Mouse (Mus musculus): ENCODE measurements around the gene Vmn1r2.
"Not testable (repeated sequence)": the region's sequence is repeated elsewhere in the genome, so short reads cannot be mapped to it uniquely, and the experiment has no call there.

The Vmn1r2 gene

DNA sequence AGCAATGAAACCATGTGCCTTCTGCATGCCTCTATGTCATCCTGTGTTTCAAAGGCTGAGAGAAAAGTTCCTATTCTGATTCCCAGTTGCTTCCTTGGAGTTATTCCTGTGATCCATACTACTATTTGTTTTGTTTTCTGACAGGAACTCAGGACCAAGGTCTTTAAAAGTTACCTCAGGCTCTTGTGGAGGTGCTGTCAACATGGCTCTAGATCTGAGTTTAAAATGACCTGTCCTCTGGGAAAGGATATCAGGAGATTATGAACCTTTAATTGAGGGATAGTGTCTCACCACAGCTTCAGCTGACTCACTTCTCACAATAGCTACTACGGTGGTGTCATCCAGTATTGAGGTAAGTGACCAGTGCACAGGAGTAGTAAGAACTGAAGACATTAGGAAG is at the start of gene Vmn1r2:
Gene Vmn1r2 (plus strand): TSS at position 301 of the 400 bp plus-strand sequence.
- DNase-seq (ENCODE audit: low read depth, low spot score) = not testable (repeated sequence)

DNA sequence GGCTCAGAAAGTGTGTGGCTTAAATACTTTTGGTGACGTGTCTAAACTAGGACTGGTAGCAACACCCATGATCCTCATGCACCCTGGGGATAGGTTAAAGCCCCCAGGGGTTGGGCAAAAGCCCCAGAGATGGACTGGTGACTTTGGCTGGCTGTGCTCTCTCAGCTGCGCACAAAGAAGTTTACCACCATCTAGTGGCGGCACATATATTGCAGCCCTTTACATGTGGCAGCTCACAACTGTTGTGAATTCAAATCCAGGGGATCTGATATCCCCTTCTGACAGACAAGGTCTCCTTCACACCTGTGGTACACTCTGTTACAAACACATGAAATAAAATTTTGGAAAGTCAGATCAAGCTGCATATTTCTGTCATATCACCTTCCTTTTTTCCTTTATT is 19.2 kb upstream of the Vmn1r2 start:
- DNase-seq (ENCODE audit: low read depth, low spot score) = not testable (repeated sequence)

DNA sequence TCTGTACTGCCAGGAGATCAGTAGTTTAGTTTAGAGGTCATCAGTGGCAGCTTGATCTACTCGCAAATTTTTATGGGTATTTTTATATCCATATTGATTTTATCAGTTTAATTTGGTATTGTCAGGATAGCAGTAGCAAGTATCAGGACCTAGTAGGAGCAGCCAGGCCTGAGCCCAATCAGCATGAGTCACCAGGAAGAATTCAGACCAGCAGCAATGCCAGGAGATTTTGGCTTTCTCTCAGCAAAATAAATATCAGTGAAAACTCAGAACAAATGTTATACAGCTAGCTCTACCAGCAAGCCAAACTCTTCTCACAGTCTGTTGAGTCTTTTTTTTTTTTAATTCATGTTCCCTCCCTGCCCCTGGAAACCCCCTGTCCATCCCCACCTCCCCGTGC is 13.8 kb upstream of the Vmn1r2 start:
- DNase-seq (ENCODE audit: low read depth, low spot score) = not testable (repeated sequence)

DNA sequence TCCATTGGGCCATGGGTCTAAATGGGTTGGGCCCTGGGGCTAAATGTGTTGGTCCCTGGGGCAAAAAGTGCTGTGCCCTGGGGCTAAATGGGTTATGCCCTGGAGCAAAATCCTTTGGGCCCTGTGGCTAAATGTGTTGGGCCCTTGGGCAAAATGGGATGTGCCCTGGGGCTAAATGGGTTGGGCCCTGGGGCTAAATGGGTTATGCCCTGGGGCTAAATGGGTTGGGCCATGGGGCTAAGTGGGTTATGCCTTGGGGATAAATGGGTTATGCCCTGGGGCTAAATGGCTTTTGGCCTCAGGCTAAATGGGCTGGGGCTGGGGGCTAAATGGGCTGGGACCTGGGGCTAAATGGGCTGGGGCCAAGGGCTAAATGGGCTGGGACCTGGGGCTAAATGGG is 2.7 kb upstream of the Vmn1r2 start:
- not testable (repeated sequence) for DNase-seq (ENCODE audit: low read depth, low spot score)

DNA sequence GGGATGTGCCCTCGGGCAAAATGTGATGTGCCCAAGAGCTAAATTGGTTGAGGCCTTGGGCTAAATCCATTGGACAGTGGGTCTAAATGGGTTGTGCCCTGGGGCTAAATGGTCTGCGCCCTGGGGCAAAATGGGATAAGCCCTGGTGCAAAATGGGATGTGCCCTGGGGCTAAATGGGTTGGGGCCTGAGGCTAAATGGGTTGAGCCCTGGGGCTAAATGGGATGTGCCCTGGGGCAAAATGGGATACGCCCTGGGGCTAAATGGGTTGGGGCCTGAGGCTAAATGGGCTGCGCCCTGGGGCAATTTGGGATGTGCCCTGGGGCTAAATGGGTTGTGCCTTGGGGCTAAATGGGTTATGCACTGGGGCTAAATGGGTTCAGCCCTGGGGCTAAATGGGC is 2.1 kb upstream of the Vmn1r2 start:
- no peak for DNase-seq (ENCODE audit: low read depth, low spot score)

DNA sequence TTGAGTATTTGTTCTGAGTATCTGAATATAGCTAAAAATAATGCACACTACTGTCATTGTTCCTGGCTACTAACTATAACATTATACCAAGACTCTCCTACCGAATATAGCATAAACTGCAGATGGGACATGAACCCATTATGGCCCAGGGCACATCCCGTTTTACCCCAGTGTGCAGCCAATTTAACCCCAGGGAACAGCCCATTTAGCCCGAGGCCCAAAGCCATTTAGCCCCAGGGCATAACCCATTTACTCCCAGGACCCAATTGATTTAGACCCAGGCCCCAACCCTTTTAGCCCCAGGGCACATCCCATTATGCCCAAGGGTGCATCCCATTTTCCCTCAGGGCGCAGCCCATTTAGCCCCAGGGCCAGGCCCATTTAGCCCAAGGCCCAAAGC is 7.5 kb downstream of the Vmn1r2 start:
- not testable (repeated sequence) for DNase-seq (ENCODE audit: low read depth, low spot score)

DNA sequence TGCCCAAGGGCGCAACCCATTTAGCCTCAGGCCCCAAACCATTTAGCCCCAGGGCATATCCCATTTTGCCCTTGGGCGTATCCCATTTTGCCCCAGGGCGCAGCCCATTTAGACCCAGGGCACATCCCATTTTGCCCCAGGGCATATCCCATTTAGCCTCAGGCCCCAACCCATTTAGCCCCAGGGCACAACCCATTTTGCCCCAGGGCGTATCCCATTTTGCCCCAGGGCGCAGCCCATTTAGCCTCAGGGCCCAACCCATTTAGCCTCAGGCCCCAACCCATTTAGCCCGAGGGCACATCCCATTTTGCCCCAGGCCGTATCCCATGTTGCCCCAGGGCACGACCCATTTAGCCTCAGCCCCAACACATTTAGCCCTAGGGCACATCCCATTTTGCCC is 8.6 kb downstream of the Vmn1r2 start:
- DNase-seq (ENCODE audit: low read depth, low spot score) = not testable (repeated sequence)

DNA sequence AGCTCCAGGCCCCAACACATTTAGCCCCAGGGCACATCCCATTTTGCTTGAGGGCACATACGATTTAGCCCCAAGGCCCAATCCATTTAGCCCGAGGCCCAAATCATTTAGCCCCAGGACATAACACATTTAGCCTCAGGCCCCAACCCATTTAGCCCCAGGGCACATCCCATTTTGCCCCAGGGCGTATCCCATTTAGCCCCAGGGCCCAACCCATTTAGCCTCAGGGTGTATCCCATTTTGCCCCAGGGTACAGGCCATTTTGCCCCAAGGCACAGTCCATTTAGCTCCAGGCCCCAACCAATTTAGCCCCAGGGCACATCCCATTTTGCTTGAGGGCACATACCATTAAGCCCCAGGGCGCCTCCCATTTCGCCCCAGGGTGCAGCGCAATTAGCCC is 9.1 kb downstream of the Vmn1r2 start:
- not testable (repeated sequence) for DNase-seq (ENCODE audit: low read depth, low spot score)

DNA sequence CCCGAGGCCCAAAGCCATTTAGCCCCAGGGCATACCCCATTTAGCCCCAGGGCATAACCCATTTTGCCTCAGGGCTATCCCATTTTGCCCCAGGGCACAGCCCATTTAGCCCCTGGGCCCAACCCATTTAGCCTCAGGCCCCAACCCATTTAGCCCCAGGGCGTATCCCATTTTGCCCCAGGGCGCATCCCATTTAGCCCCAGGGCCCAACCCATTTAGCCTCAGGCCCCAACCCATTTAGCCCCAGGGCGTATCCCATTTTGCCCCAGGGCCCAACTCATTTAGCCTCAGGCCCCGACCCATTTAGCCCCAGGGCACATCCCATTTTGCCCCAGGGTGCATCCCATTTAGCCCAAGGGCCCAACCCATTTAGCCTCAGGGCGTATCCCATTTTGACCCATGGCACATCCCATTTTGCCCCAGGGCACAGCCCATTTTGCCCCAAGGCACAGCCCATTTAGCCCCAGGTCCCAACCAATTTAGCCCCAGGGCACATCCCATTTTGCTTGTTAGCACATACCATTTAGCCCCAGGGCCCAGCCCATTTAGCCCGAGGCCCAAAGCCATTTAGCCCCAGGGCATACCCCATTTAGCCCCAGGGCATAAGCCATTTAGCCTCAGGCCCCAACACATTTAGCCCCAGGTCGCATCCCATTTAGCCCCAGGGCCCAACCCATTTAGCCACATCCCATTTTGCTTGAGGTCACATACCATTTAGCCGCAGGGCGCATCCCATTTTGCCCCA is 9.8 kb downstream of the Vmn1r2 start:
- DNase-seq (ENCODE audit: low read depth, low spot score) = not testable (repeated sequence)

DNA sequence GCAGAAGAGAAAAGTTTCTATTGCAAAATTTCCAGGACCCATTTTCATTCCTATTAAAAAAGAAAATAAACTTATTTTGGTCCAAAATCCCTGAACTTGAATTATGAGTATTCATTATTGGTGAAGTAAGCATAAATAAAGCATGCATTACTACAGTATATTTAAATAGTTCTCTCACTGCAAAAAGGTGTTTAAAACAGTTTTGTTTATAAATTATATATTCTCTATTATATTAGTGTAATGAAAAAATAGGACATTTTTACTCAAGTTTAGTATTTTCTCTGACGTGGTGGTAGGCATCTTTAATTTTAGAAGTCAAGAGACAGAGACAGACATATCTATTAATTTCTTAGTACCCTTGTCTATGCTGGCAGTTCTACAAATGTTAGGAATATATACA is 18.1 kb downstream of the Vmn1r2 start, which contains the start of gene Vmn1r3:
Gene Vmn1r3 (minus strand): TSS at position 101 of the 400 bp plus-strand sequence.
- not testable (repeated sequence) for DNase-seq (ENCODE audit: low read depth, low spot score)

DNA sequence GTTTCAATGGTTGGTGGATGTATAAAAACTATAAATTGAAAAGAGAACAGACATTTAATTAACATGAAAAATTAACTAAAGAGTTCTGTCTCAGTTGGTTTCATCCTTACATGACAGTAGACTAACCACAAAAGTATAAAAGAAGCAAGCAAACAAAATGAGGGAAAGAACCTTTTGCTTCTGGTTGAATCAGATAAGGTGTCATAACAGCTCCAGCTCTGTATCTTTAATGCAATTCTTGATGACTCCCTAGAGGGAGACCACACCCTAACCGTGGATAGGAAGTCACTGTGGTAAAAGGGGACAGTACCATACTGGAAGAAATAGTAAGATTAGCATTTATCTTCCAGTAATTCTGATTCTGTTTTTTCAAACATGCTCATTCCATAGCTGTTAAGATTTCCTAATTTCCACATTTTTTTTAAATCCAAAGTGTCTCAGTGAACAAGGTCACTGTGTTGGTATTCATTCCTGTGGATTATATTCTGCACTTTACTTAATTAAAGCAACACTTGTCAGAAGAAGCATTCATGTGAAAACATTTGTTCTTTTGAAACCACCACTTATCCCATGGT is 42.6 kb downstream of the Vmn1r2 start:
- not testable (repeated sequence) for DNase-seq (ENCODE audit: low read depth, low spot score)

DNA sequence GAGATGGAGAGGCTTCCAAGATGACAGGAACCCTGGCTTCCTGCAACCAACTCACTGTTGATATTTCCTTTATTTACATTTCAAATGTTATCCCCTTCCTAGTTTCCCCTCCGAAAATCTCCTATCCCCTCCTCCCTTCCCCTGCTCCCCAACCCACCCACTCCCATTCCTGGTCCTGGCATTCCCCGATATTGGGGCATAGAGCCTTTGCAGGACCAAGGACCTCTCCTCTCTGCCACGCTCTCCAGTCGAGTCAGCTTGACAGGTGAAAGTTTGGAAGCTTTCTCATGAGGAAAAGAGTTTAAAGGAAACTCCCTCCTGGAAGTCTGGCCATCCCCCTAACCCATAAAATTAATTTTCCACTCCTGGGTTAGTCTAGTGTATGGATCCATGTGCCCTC is 46.2 kb downstream of the Vmn1r2 start:
- not testable (repeated sequence) for DNase-seq (ENCODE audit: low read depth, low spot score)

DNA sequence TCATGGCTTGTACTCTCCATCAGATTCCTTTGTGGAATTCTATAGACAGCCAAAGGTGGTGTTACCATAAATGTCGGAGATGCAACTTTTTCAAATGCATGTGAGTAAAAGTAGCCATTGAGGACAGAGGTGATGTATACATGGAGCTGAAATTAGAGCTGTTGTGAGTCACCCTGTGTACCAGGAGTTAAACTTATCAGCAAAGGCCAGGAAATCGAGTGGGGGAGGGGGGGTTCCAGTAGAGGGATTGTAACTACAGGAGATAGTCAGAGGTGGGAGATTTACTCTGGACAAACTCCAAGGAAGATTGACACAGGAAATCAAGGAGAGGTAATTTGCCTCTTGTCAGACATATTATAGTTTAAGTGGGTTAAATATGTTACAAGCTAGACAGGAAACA is 49.3 kb downstream of the Vmn1r2 start:
- DNase-seq (ENCODE audit: low read depth, low spot score) = not testable (repeated sequence)

Measured in forelimb bud, embryonic 11.5 days (tissue).